Mouse (Mus musculus) gastrocnemius, adult 2 months (tissue): ENCODE data around the gene 1700109H08Rik. TPM values are rescaled to one million over a fixed set of nuclear protein-coding genes. Genes with fewer than 3 reads are reported as not detected.

Source experiments
- DNase-seq: peaks from one replicate; pipeline ENCODE4 v3.0.0; 2022
- H3K27ac ChIP-seq: fragments of 200-600 bp; 2 replicates; pipeline ENCODE4 v1.8.1; 2022; ENCODE audit warnings: mild to moderate bottlenecking
- H3K4me3 ChIP-seq: fragments of 200-600 bp; 2 replicates; pipeline ENCODE4 v1.8.1; 2022; ENCODE audit warnings: mild to moderate bottlenecking, moderate library complexity
- CTCF ChIP-seq: fragments of 200-600 bp; IDR thresholded peaks from 2 replicates; pipeline ENCODE4 v1.8.1; 2022; ENCODE audit warnings: antibody characterized with exemption, mild to moderate bottlenecking, moderate library complexity
- intact Hi-C: fragments of 180-260 bp; cut with DNase I; formaldehyde crosslinking; loops from one replicate; pipeline ENCODE4 v1.15.1; 2025
- total RNA-seq, 2 experiments: library from RNA; stranded (reverse); gene quantifications; 2 replicates each; pipeline ENCODE4 v1.2.3; 2021

The 1700109H08Rik gene
- total RNA-seq, 2 experiments from 2014 or later: 5.0 to 6.1 TPM

GRCm38 (mm10) chr5:3546226-3546625, 25.1 kb upstream of the 1700109H08Rik start:
- intact Hi-C loops: loop anchor here (5.0 to 10.0 kb wide), 2 partner anchors 51 to 401 kb away; partner anchors contain the start of genes Pex1 and Rbm48
- no peak for TF ChIP-seq CTCF
- Histone ChIP-seq H3K4me3 (no peak overlapping the region), H3K27ac (no peak overlapping the region)
- no peak for DNase-seq

GRCm38 (mm10) chr5:3551481-3551880, 19.9 kb upstream of the 1700109H08Rik start:
- TF ChIP-seq CTCF: no peak

GRCm38 (mm10) chr5:3554198-3554597, 17.2 kb upstream of the 1700109H08Rik start:
- Histone ChIP-seq H3K4me3 (no peak overlapping the region), H3K27ac (no peak overlapping the region)
- intact Hi-C loops: no loop called here
- DNase-seq: no peak
- no peak for TF ChIP-seq CTCF

More at GRCm38 (mm10) chr5:3551481-3551880, 19.9 kb upstream of the 1700109H08Rik start:
- DNase-seq: no peak
- intact Hi-C loops: no loop called here
- H3K4me3 ChIP-seq: no peak overlapping the region
- H3K27ac ChIP-seq: no peak overlapping the region

GRCm38 (mm10) chr5:3574825-3575224, 3.5 kb downstream of the 1700109H08Rik start:
- intact Hi-C loops: no loop called here
- no peak for TF ChIP-seq CTCF
- no peak for DNase-seq
- H3K27ac ChIP-seq: no peak overlapping the region
- no peak overlapping the region for H3K4me3 ChIP-seq

GRCm38 (mm10) chr5:3577939-3578338, 6.6 kb downstream of the 1700109H08Rik start:
- intact Hi-C loops: no loop called here
- no peak overlapping the region for H3K4me3 ChIP-seq
- no peak overlapping the region for H3K27ac ChIP-seq
- DNase-seq: no peak
- TF ChIP-seq CTCF: no peak

GRCm38 (mm10) chr5:3579066-3579465, 7.7 kb downstream of the 1700109H08Rik start:
- no peak for DNase-seq
- no peak overlapping the region for H3K4me3 ChIP-seq
- intact Hi-C loops: no loop called here
- H3K27ac ChIP-seq: no peak overlapping the region
- TF ChIP-seq CTCF: no peak

GRCm38 (mm10) chr5:3595693-3596398, 24.5 kb downstream of the 1700109H08Rik start, which contains the start of gene Pex1:
Gene Pex1, plus strand, starts transcription at chr5:3596066.
- Histone ChIP-seq H3K27ac (peak within 1 kb of the TSS; percentile 94), H3K4me3 (peak within 1 kb of the TSS; percentile 88)
- DNase-seq: peak; percentile 96
- peak; percentile 23; the same call in 1 of the 2 replicates for TF ChIP-seq CTCF
- intact Hi-C loops: loop anchor here (5.0 kb wide), 1 partner anchor 49 kb away; no protein-coding TSS in a partner anchor

- peak; percentile 72 for TF ChIP-seq CTCF
- H3K4me3 ChIP-seq: peak within 1 kb of the TSS; percentile 88
- intact Hi-C loops: loop anchor here (5.0 kb wide), 1 partner anchor 49 kb away; no protein-coding TSS in a partner anchor
- H3K27ac ChIP-seq: peak within 1 kb of the TSS; percentile 94
- DNase-seq: peak; percentile 89
Measured at GRCm38 (mm10) chr5:3596399-3596766, 25.0 kb downstream of the 1700109H08Rik start, which contains the start of gene Rbm48. Gene Rbm48, minus strand, starts transcription at chr5:3596585.

GRCm38 (mm10) chr5:3597171-3597570, 25.8 kb downstream of the 1700109H08Rik start:
- Histone ChIP-seq H3K4me3 (peak overlapping the region; percentile 88; the same call in 1 of the 2 replicates), H3K27ac (no peak overlapping the region)
- no peak for TF ChIP-seq CTCF
- no peak for DNase-seq
- intact Hi-C loops: loop anchor here (5.0 kb wide), 1 partner anchor 50 kb away; no protein-coding TSS in a partner anchor

GRCm38 (mm10) chr5:3598766-3599165, 27.4 kb downstream of the 1700109H08Rik start:
- H3K27ac ChIP-seq: no peak overlapping the region
- intact Hi-C loops: loop anchor here (5.0 kb wide), 1 partner anchor 51 kb away; no protein-coding TSS in a partner anchor
- no peak for DNase-seq
- H3K4me3 ChIP-seq: no peak overlapping the region
- TF ChIP-seq CTCF: no peak

- no peak for TF ChIP-seq CTCF
- DNase-seq: no peak
- no peak overlapping the region for H3K4me3 ChIP-seq
- intact Hi-C loops: no loop called here
- H3K27ac ChIP-seq: no peak overlapping the region
Measured at GRCm38 (mm10) chr5:3600298-3600697, 28.9 kb downstream of the 1700109H08Rik start.

GRCm38 (mm10) chr5:3600790-3601189, 29.4 kb downstream of the 1700109H08Rik start:
- no peak overlapping the region for H3K27ac ChIP-seq
- intact Hi-C loops: no loop called here
- TF ChIP-seq CTCF: no peak
- no peak for DNase-seq
- no peak overlapping the region for H3K4me3 ChIP-seq

- no peak for DNase-seq
- Histone ChIP-seq H3K4me3 (no peak overlapping the region), H3K27ac (no peak overlapping the region)
- intact Hi-C loops: no loop called here
- TF ChIP-seq CTCF: no peak
Measured at GRCm38 (mm10) chr5:3607114-3607513, 35.7 kb downstream of the 1700109H08Rik start.
